Mouse (Mus musculus) kidney, postnatal 0 days (tissue): ENCODE data around the gene Rab9. TPM values are rescaled to one million over a fixed set of nuclear protein-coding genes. Genes with fewer than 3 reads are reported as not detected.

Source experiments
- ATAC-seq: fragments of 200-750 bp; cut with Nextera tagmentation; replicated peaks from 2 replicates; pipeline ENCODE4 v1.8.0; 2017; ENCODE audit warnings: low read depth, moderate number of reproducible peaks, moderate TSS enrichment, moderate library complexity; ENCODE audit not compliant: low FRiP score
- DNase-seq: peaks from one replicate; pipeline ENCODE4 v3.0.0-alpha.2; 2016; ENCODE audit warnings: low spot score
- H3K27ac ChIP-seq: fragments of 300-500 bp; sonication (generic); 2 replicates; pipeline ENCODE4 v1.5.1; 2014; ENCODE audit warnings: mild to moderate bottlenecking
- H3K27me3 ChIP-seq: fragments of 300-500 bp; sonication (generic); 2 replicates; pipeline ENCODE4 v1.6.1; 2014; ENCODE audit warnings: low read length, mixed read lengths; ENCODE audit not compliant: insufficient read depth
- H3K36me3 ChIP-seq: fragments of 300-500 bp; sonication (generic); 2 replicates; pipeline ENCODE4 v1.6.1; 2014; ENCODE audit warnings: low read length, mixed read lengths; ENCODE audit not compliant: insufficient read depth
- H3K4me1 ChIP-seq: fragments of 300-500 bp; sonication (generic); replicated peaks from 2 replicates; pipeline ENCODE4 v1.6.1; 2014; ENCODE audit warnings: antibody characterized with exemption, low read length, mixed read lengths; ENCODE audit not compliant: insufficient read depth
- H3K4me2 ChIP-seq: fragments of 300-500 bp; sonication (generic); 2 replicates; pipeline ENCODE4 v1.6.1; 2014; ENCODE audit warnings: mild to moderate bottlenecking, low read length, moderate library complexity, mixed read lengths
- H3K4me3 ChIP-seq: fragments of 300-500 bp; sonication (generic); replicated peaks from 2 replicates; pipeline ENCODE4 v1.5.1; 2014; ENCODE audit warnings: low read depth, low read length
- H3K9ac ChIP-seq: fragments of 300-500 bp; sonication (generic); 2 replicates; pipeline ENCODE4 v1.6.1; 2014; ENCODE audit warnings: low read depth, low read length
- H3K9me3 ChIP-seq: fragments of 300-500 bp; sonication (generic); replicated peaks from 2 replicates; pipeline ENCODE4 v1.6.1; 2016; ENCODE audit warnings: low read length, inconsistent platforms, mixed read lengths
- CTCF ChIP-seq: IDR thresholded peaks from 2 replicates; pipeline ENCODE4 v1.5.1; 2016; ENCODE audit warnings: antibody characterized with exemption, low read depth, mild to moderate bottlenecking, moderate library complexity
- WGBS: fragments of 180-500 bp; shearing (Covaris S2); extraction: QIAGEN DNeasy Blood & Tissue Kit; methylation state at CpG from one replicate; pipeline ENCODE4 v1.1.7; 2014; 5-methylcytosine and 5-hydroxymethylcytosine counted together
- polyA plus RNA-seq: library from polyadenylated mRNA; unstranded; fragments of >200 nt; fragmentation: Nextera tagmentation; extraction: Ambion mirVana; gene quantifications from 2 replicates; pipeline ENCODE4 v1.2.1, GENCODE M21; 2015

The Rab9 gene
- polyA plus RNA-seq, 1 experiment from 2014 or later, result 75.0 TPM

DNA sequence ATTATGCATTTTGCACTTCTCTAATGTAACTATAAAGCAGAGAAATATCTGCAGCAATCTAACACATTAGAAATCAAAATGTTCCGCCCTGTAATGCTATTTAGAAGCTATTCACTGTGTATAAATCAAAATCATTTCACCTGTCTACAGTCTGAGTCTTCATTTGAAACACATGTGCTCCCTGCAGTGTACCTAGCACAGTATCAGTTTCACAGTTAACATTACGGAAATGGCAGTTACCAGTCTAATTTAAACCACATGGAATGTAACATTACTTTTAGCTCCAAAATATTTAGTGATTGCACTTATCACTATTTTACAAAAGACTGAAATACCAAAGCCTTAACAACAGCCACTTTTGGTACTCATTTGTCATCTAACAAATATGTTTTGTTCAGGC lies 44.9 kb downstream of the Rab9 start:
- Histone ChIP-seq H3K9me3 (no peaks in the 10 kb centered on the region), H3K27me3 (no peaks in the 10 kb centered on the region), H3K4me3 (no peak overlapping the region), H3K9ac (no peak overlapping the region), H3K4me1 (no peaks in the 10 kb centered on the region), H3K36me3 (no peaks in the 10 kb centered on the region), H3K4me2 (no peak overlapping the region), H3K27ac (no peak overlapping the region)
- no peak for TF ChIP-seq CTCF
- 84% methylated on average over 2 of the region's 2 CpGs for WGBS
- no peak for DNase-seq
- no peak for ATAC-seq

DNA sequence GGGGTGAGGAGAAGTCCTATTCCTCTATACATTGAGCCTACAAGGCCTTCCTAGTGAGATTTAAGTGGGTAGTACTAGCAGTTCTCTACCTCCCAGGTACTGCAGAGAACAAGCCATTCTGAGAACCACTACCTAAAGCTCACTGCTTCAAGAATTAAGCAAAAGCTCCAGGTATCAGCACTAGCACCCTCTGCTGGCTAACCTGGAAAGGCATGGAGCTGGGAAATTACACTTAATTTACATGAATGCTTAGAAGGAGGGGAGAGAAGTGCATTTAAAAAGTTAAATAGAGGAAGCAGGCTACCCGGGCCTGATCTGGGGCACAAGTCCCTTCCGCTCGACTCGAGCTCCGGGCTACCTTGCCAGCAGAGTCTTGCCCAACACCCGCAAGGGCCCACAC lies 63.5 kb downstream of the Rab9 start:
- Histone ChIP-seq H3K27me3 (no peaks in the 10 kb centered on the region), H3K9me3 (no peaks in the 10 kb centered on the region), H3K27ac (no peak overlapping the region), H3K36me3 (no peaks in the 10 kb centered on the region), H3K9ac (no peak overlapping the region), H3K4me3 (no peak overlapping the region), H3K4me2 (no peak overlapping the region), H3K4me1 (no peaks in the 10 kb centered on the region)
- 88% methylated on average over 5 of the region's 6 CpGs for WGBS
- TF ChIP-seq CTCF, result peak; percentile 63
- ATAC-seq (no peak), DNase-seq (peak; percentile 17)

DNA sequence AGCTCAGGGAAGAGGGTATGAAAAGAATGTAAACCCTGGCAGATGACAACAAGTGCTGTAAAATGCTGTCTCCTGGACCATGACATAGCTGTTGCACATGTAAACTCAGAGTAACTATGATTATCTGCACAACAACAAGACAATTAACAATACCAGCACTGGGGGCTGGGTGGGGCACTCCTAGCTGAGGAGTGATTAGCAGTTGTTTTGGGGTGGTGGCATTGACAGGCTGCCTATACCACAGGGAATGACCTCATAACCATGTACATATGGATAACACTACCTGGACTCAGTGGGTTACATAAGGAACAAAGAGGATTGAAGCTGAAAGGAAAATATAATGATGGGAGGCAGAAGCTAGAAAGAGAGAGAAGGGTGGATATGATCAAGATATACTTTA lies 71.8 kb downstream of the Rab9 start:
- no peak for ATAC-seq
- H3K27ac ChIP-seq, result no peak overlapping the region
- no peaks in the 10 kb centered on the region for H3K27me3 ChIP-seq
- no peak for TF ChIP-seq CTCF
- H3K4me1 ChIP-seq, result no peaks in the 10 kb centered on the region
- H3K36me3 ChIP-seq, result 0 out of 2 replicates have a peak, but pooled peaks cover 7% of the 10 kb centered on the region
- H3K4me3 ChIP-seq, result no peak overlapping the region
- no peaks in the 10 kb centered on the region for H3K9me3 ChIP-seq
- H3K4me2 ChIP-seq, result no peak overlapping the region
- no peak overlapping the region for H3K9ac ChIP-seq
- no peak for DNase-seq

Other genes with a start within 250 kb of the Rab9 start
- 16.9 and 18.2 TPM in 2 replicates for gene Gpm6b, start 241.0 kb downstream of the Rab9 start, polyA plus RNA-seq
- gene Trappc2, start 39.3 kb downstream of the Rab9 start, polyA plus RNA-seq, result 30.1 and 30.8 TPM in 2 replicates
- 7.8 and 8.2 TPM in 2 replicates for gene Ofd1, start 39.2 kb downstream of the Rab9 start, polyA plus RNA-seq
- gene Tceanc, start 38.7 kb upstream of the Rab9 start, polyA plus RNA-seq, result 8.5 and 9.2 TPM in 2 replicates
- 14.1 and 16.1 TPM in 2 replicates for gene Egfl6, start 105.9 kb upstream of the Rab9 start, polyA plus RNA-seq